Mouse (Mus musculus) embryo, embryonic 9.5 days (tissue): ENCODE data around the gene Gpr15.

Source experiments
- DNase-seq: peaks from one replicate; pipeline ENCODE4 v3.0.0-alpha.2; 2017; ENCODE audit errors: extremely low spot score

The Gpr15 gene

DNA sequence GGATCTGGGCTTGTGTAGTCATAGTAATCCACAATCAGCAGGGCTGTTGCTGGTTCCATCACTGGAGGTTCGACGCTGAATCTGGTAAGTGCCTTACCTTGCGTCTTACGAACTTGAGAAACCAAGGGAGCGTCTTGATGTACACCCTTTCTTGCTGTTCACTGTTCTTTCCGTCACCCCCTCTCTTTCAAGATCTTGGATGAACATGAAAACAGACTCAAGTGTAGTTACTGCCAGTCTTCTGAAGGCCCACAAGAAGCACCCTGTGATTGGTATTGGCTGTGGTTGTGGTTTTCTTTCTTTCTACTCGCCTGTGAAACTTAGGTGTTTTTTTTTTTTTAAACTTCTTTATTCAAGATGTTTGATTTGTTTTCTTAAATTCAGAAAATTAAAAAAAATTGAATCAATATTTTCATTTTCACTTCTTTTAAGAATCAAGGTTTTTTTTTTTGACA, at the start of gene Gpr15:
Gpr15 (minus strand) TSS at position 405 of the 455 bp plus-strand sequence.
- DNase-seq, result no peak

DNA sequence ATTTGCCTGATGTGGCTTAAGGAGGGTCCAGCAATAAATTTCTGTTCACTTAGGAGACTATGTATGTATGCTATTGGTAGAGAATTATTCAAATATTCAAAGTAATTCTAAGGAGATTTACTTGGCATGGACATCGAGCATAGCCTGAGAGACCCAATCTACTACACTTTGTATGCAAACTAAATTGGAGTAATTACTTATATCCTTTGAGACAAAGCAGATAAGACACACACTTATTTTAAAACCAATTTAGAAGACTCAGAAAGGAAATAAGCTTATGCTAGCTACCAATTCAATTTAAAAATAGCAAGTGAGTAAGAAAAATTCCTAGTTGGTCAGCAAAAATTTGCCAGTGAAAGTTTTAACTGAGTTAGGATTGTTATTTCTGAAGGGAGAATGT, 44.2 kb upstream of the Gpr15 start, which contains the start of gene Olfr172:
Olfr172 (minus strand) TSS at position 101 of the 400 bp plus-strand sequence.
- DNase-seq, result no peak

DNA sequence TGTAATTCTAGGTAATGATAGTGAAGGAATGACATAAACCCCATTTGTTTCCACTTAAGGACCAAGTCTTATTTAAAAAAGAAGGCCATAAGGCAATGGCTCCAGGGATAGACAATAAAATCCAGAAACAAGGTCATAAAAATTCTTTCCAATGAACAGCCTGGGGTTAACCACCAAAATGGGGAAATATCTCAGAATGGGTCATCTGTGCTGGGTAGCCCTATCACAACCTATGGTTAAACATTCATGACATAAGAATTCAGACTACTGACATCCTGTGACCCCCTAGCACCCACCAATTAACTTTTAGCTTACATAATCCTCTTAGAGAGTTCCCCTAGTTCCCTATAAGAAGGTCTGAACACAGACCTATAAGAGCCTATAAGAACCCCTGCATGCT, 37.3 kb upstream of the Gpr15 start:
- DNase-seq, result no peak

DNA sequence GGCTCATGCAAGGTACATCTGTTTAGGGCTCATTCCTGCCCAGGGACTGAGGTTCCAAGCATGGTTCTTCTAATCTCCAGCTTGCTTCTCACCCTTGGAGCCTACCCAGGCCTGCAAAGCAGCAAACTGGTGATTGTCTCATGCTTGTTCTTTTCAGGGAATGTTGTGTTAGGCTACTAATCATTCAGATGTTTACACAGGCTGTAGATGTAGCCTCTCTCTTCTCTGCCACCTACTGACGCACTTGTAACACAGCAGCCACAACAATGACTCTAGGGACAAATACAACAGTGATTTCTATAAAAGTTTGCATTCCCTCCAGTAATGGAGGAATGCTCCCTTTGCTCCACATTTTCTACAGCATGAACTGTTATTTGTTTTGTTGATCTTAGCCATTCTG, 32.4 kb upstream of the Gpr15 start:
- DNase-seq, result peak; percentile 4

DNA sequence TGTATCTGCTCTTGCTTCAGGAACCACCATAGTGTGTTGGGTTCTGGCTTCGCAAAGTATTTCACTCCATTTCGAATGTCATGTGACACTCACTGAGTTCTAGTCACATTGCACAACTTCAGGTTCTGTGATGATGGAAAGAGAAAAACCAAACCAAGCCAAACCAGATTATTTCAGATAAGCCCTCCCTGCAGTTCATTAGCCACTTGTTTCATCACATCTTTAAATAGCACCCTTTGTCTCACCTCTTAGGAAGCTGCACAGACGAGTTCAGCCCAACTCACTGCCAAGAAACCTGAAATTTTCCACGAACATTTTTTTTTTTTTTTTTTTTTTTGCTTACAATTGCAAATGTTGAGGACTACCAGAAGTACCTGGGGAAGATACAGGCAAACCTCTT, 27.8 kb upstream of the Gpr15 start:
- no peak for DNase-seq

DNA sequence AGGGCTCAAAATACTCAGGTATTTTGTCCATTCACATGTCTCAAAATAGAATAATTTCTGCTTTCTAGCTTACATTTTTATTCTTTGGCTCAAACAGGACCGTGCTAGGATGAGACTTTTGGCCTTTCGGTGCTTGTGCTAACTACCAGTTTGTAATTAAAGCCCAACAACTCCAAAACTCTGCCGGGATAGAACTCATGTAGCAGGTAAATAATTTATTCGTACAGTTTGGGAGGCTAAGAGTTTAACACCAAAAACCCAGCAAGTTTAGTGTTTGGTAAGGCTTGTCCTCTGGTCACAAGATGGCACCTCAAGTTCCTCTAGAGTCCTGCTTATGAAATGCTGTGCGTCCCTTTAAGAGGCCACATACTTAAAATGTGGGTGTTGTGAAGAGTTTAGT, 21.9 kb upstream of the Gpr15 start:
- DNase-seq, result no peak

DNA sequence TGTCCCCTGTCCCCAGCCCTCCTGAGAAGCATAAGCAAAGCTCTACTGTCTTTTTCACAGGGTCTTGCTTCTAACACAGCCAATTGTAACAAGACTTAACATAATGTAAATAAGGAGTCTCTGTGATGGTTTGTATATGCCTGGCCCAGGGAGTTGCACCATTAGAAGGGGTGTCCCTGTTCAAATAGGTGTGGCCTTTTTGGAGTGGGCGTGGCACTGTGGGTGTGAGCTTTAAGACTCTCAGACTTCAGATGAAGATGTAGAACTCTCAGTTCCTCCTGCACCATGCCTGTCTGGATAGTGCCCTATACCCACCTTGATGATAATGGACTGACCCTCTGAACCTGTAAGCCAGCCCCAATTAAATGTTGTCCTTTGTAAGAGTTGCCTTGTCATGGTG, 19.9 kb upstream of the Gpr15 start:
- DNase-seq, result no peak

DNA sequence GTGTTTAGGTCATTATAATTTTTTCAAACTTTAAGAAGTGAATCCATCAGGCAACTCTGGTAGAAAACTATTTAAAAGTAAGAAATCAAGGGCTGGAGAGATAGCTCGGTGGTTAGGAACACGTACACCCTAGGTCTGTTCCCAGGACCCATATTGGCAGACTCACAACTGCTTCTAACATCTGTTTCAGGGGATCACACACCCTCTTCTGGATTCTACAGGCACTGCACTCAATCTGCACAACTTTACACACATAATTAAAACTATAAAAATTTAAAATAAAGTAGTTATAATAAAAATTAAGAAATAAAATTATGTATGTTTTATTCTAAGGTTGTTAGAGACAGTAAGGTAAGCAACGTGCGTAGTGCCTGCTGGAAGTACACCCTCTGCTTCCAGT, 19.3 kb upstream of the Gpr15 start:
- no peak for DNase-seq

DNA sequence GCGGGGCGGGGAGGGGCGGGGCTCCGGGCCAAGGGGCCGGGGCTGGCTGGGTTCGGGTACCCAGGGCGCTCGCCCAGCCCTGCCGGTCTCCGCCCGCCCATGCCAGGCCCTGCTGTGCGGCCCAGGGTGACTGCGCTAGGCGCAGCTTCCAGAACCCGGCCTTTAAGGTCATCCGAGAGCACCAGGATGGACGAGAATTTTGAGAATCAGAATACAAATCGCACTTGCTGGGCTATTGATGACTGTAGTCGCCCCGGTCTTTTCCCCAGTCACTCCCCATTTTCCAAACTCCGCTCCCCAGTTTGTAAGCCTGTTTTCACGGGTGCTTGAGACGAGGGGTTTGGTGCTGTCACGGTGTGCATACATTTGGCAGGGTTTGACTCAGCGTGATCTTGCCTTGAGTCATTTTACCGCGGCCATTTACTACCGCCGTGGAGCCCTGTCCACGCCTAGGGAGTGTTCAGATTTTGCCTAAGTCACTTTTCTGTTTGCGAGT, 9.4 kb upstream of the Gpr15 start:
- DNase-seq, result no peak

DNA sequence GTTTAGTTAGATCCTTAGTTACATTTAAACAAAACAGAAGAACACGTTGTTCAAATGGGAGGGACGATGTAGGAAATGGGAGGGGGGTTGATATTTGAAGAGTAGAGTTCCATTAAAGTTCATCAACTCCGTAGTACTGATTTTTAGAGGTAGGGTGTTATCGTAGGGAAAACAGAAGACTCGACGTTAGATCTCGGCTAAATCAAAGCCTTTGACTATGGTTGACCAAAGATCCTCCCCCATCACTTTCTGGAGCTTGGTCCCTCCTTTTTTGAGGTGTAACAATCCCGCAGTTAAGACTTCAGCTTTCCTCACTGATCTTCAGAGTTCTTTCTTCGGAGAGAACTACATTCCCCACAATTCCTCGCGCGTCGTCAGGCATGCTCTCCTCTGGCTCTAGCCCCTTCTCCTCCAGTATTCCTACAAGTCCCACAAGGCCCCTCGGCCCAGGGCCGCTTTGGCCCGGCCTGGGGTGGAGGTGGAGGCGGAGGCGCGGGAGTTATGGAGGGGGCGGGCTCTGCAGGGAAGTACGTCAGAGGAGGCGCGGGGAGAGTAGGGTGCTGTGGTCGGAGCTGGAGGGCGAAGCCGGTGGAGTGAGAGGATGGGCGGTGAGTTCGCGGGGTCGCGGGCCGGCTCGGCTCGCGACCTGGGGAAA, 8.7 kb upstream of the Gpr15 start, which contains the start of gene Cldnd1:
Cldnd1 (plus strand) TSS at position 434 of the 655 bp plus-strand sequence.
- peak; percentile 96 for DNase-seq

DNA sequence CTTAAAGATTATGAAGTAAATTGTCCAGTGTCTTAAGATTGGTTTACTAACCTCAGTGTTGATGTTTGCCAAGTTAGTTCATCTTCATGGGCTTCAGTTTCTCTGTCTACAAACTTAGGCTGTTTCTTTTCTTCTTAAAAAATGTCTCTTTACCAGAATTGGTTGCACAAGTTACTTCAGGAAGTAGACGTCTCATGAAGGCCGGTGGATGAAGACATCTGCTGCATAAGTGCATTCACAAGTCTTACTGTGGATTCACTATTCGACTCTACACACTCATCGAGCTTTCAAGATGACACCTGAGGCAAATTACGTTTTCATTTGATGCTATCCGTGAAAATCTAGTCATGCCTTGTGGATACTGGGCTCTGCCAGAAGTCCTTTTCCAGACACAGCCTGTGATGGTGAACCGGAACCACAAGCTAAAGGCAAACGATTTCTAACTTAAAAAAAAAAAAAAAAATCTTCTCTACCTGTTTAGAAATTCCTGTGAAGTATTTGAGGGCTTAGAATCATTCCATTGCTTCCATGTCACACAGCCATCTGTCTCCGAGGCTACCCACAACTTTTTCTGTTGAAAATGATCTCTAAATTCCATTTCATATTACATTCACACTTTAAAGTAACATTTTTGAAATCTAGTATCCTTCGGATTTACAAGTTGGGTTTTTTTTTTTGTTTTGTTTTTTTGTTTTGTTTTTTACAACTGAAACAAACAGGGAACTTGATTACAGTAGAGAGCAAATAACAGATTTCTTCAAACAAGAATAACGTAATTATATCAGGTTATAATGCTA, 8.0 kb upstream of the Gpr15 start:
- no peak for DNase-seq

DNA sequence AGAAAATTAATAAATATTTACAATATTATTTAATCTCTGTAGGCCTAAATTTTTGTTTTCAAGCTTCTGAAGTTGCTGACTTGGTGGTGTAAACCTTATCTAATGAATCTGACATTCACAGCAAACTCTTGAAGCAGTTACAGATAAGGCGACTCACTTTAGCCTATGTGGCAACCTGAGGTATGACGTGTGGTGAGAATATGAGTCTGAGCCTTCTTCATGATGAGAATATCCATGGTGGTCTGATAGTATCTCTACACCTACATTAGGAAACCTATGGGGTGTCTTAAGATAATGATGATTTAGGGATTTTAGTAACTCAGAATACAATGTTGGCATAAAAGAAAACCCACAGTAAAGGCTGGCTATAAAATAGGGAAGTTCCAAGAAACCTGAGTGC, 3.4 kb upstream of the Gpr15 start:
- DNase-seq, result no peak

DNA sequence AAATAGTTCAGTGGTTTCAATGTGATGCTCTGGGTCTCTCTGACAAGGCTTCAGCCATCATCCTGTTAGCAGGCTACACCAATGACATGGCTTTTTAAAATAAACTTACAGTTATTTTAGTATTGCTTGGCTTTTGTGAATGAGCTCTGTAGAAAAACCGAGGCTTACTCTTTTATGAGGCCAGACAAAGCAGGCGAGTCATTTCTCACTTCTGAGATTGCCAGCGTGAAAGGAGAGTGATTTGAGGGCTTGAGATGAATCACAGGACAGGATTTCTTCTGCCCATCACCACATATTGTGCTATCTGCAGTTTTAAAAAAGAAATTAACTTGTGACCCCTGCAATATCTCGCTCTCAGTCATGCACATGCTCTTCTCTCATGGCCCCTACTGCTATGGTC, 3.9 kb downstream of the Gpr15 start:
- no peak for DNase-seq

DNA sequence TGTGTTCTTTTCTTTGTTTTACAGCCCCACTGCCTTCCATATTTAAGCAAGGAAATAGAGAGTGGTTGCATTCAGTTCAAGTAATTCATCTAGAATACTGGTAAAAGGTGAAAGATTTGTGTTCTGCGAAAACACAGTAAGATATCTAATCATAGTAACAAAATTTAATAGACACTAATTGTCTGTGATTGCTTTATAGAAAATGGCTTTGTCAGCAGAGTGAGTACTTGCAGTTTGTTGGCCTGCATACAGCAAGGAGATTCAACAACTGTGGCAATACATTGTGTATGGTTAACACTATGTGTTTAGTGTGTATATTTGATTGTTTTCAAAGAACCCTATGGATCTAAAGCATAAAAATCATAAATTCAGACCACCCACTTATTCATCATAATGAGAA, 5.7 kb downstream of the Gpr15 start:
- no peak for DNase-seq

DNA sequence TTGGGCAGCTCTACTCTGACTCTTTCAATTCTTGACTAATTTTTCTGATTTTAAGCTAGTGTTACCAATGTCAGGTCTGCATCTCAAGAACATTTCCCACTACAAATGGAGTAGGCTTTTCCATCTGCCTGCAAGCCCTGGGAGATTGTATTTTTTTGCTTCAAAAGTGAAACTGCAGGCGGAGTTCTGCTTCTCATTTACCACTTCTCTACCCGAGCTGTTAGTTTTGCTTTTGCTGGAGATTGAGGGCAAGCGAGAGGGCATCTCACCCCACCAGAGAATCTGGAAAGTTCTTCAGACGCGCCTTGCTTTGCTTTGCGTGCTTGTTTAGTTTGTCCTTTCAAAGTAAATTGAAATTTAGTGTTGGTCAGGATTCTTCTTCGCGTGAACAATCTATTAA, 6.6 kb downstream of the Gpr15 start:
- DNase-seq, result no peak

DNA sequence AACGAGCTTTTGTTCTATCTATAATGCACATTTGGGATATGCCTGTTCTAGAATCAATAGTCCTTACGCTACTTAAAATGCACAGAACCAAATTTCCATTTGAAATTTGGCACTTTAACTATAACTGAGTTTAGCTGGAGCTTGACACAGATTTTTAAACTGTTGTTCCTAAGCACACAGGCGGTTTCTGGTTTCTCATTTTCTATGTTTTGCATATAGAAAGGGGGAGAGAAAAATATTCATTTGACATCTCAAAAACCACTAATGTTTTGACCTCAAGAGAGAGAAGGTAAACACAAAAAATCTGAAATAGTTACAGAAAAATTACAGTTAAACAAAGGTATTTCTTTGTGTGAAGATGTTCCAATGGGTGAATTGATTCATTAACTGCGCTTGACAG, 9.3 kb downstream of the Gpr15 start:
- DNase-seq, result no peak

DNA sequence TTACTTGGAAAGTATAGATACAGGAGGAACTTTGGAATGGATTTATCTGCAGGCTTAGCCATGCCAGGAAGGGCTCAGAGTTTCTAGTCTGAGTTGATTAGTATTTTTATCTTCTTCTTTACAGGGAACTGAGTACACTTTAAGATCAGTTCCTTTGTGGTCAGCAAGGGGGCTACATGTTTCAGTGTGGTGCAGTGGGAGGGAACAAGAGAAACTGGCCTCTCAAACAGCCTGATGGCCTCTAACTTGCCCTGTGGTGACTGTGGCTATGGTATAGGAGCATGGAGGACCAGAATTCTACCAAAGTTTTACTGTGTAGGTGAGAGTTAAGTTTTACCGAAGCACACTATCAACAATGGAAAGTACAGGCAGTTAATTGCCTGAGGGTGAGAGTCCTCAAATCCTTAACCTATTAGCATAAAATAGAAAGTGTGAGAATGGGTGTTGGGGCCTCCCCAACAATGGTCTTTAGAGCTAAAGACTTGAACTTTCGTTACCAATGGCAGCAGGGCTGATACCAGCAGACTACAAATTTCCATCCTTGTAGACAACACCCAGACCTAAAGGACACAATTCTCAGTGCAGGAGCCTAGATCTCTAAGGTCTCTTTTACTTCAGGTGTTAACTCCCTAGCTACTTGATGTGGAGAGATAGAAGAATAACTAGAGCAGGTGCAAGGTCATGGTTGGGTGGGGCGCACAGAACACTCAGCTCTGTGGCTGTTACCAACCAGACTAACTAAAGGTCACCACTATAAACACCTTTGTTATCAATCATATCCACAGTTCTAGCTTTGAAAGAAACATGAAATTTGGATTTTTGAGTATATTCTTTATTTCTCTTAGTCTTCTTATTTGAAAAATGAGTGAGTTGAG, 10.0 kb downstream of the Gpr15 start:
- DNase-seq, result no peak

DNA sequence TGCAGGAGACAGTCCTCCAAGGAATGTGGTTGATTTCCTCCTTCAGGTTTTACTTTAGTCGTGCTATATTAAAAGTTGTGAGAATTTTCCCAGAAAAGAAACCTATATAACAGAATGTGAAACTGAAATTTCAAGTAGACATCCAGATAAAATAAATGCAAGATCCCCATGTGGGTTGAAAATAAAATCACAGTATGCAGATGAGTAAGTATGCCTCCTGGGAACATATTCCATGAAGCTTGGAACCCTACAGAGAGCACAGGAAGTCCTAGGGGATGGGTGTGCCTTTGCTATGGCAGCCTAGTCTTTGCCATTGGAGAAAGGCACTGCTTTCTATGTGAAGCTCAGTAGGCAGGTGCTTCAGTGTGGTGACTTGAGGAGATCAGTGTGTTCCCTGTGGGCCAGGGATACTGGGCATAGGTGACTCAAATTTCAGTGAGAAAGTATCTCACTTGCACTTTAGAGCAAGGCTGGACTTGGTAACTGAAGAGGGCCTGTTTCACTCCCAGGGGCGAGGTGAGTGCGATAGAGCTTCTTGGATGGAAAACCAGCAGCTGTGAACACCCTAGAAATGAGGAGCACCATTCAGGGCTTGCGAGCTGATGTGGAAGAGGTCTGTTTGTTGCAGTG, 11.5 kb downstream of the Gpr15 start:
- no peak for DNase-seq

DNA sequence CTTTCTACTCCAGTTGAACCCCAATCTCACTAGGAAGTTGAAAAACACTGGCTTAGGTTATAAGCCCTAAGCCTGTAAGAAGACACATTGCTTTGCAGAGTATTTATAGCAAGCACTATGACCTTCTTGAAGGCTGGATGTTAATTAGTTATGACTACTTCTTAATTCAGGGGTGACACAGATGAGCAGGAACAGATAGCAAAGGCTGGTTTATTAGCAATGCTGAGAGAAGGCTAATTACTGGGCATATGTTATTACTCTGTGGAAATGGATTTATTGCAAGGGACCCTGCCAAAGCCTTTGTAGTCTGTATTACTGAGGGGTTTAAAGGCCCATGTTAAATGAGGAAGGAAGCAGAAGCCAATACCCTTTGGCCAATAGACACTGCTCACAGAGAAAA, 13.9 kb downstream of the Gpr15 start:
- no peak for DNase-seq

DNA sequence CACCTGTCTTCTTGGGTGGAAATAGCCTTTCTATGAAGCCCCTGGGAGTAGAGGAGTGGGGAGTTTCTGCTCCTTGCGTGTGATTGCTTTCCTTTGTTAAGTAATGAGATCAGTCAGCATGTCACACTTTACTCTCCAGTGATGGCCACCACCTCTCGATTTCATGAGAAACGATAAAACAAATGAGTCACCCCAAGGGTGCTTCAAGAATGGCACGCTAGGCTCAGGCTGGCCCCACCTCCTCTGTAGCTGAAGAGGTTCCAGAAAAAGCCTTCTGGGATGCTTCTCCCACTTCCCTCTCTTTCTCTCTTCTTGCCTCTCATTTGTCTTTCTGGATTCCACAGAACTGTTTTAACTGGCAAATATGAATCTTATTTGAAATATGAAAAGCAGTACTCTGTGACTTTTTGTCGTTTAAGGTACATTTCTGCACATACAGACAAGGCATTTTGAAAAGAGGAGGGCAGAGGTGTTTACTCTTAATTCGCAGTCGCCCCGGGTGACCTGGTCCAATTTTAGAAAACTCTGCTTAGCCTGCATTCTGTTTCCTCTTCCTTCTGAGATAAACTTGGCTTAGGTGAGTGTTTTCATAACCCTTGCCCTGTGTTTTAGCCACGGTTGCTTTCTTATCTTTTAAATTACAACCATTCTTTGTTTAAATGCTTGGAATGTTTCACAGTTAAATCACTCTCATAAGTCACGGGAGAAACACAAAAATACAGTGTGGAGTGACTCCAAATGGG, 15.3 kb downstream of the Gpr15 start:
- DNase-seq, result no peak
